Mouse (Mus musculus) megakaryocyte progenitor cell, adult 5-6 weeks (primary cell): ENCODE data around the gene Efna4. TPM values are rescaled to one million over a fixed set of nuclear protein-coding genes. Genes with fewer than 3 reads are reported as not detected.

Experiments used
- ATAC-seq: replicated peaks from 2 replicates; pipeline ENCODE4 v1.8.0; 2016; ENCODE audit warnings: mild to moderate bottlenecking, moderate TSS enrichment, inconsistent platforms; ENCODE audit not compliant: poor library complexity
- total RNA-seq, 2 experiments: library from RNA; stranded (forward) in 1 of 2; stranded (reverse) in 1 of 2; fragments of 157-497, 149-512 nt in 1 of 2; fragments of 200-1000 nt in 1 of 2; gene quantifications; 2 replicates each; pipeline versions ENCODE4 v1.2.3 to v1.2.4; 2015 to 2017

The Efna4 gene
- total RNA-seq, 2 experiments from 2014 or later = 0.64 TPM; not detected in 1

DNA sequence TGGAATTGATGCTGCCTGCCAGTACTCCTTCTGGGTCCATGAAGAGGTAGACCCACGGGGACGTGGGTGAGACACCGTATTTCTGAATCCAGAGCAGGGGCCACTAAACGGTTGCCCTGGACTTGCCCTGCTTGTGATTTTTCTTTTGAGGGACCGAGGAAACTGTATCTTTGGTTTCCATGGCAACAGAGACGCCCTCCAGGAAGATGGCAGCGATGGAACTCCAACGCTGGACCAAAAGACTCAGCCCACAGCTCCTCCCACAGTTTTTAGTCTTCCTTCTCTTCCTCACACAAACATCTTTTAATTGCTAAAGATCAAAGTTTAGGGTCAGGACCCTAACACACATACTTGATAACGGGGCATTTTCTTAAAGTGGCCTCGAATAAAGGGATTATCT, 5.8 kb downstream of the Efna4 start:
- no peak for ATAC-seq

DNA sequence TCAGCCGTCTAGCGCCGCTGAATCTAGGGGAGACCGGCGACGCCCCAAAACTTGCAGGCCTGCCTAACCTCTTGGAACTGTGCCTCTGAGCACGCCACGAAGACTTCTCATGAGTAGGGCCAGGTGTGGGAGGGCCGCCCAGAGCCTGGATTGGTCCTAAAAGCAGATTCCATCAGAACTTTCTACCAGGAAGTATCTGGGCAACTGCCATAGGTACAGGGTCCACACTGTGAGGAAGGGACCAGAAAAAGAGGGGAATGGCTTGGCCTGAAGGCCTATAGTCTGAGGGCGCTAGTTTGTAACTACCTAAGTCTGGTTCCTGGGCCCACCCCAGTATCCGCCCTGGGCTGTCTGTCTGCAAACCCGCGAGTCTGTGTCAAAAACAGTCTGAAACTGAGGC, 6.3 kb downstream of the Efna4 start:
- peak; percentile 55; the same call in 1 of the 2 replicates for ATAC-seq

DNA sequence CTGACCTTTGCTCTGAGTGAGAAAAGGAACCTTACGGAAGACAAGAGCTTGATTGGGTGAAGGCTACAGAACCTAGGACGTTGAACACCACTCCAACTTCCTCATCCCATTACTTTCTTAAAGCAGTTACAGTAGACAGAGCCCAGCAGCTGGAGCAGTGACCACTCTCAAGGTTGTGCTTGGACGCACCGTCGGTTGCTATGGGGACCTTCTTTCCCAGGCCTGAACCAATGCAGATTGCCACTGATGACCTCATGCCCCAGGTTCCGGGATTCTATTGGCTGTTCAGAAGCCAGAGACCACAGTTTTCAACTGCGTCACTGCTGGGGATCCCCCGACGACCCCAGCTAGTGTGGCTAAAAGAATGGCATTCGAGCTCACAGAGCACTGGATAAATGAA, 6.9 kb downstream of the Efna4 start:
- 0 out of 2 replicates have a peak, but pooled peaks have one; percentile 23 for ATAC-seq

DNA sequence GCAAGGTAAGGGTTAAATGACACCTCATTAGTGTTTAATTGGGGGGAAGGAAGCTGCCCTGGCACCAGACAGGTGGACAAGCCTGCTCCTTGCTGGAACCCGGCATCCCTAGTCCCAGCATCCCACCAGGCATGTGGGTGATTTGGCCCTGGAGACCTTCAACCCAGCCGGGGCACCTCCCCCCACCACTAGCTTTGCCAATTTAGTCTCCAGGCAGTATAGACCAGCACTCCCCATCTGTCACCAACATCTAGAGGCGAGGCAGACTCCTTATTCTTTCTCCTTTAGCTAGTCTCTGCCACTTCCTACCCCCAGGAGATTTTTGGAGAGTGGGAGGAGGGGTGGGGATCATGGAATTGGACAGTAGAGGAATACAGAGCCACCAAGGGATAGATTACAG, 7.5 kb downstream of the Efna4 start:
- ATAC-seq = no peak

DNA sequence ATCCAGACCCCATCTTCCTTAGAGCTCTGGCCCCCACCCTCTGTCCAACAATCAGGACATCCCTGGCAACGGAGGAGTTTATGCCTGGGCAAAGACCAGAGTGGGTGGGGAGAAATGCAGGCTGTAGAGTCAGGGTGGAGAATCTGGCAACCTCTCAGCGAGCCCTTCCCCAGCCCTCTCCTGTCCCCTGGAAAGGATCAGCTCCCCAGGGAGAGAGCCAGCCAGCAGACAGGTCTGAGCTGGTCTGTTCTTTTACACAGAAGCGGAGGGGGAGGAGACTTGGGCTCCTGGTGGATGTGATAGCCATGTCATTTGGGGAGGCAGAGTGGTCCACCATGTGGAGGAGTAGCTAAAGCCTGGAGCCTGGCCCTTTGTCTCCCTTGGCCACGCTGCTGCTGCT, 9.2 kb downstream of the Efna4 start:
- ATAC-seq = no peak

DNA sequence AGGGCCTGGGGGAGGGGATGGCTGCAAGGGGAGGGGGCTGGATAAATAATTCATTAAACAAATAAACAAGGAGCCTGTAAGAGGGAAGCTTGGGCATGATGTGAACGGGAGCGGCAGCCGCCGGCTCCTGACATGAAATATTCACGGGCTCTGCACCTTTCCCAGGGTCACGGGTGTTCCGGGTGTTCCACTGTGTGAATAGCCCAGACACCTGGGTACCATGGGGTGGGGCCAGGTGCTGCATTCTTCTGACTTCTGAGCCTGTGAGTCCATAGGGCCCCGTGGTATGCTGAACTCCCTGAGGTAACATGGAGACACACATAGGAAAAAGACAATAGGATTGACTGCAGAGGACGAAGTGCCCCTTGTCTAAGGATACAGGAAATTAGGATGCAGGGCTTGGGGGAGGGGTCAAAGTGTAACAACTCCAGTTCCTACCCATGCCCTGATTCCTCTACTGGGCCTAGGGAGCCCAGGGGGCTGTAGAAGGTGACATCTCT, 10.4 kb downstream of the Efna4 start:
- ATAC-seq = no peak

DNA sequence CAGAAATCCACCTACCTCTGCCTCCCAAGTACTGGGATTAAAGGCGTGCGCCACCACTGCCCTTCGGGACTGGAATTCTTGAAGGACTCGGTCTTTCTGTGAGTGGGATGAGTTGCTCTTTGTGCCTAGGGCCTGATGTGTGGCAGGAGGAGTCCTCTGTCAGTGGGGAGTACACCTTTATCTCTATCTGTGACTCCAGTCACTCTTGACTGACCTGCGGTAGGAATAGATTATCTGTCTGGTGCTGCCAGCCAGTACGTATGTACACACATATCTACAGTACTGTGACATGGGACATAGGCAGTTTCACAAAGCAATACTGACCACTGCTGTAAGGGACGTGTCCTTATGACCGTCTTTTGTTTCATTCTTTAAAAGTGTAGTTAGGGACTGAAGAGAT, 11.9 kb downstream of the Efna4 start:
- 0 out of 2 replicates have a peak, but pooled peaks have one; percentile 32 for ATAC-seq

DNA sequence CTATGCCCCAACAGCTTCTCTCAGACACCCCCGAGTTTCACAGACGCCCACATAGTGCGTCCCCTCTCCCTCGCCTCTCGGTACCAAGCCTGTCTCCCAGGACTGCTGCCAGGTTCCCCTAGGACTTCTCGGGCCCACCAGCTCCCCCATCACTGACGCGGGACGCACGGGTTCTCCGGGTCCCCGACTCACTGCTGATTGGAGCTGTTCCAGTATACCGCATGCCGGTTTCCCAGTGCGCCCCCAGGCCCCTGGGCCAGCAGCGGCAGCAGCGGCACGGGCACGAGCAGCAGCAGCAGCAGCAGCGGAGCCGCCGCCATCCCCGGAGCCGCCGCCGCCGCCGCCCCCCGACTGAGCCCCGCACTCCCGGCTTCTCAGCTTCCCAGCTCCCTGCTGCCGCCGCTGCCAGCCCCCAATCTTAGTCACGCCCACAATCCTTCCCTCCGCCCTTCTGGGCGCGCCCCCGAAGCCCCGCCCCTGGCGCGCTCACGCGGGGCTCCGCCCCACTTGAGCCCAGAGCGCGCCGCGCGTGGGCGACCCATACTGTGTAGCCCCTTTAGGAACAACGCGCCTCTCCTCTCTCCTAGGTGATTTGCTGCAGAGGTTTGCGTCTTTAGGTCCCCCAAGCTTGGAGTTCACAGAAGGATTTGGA, 15.2 kb downstream of the Efna4 start, which contains the start of gene Efna3:
TSS of gene Efna3 (minus strand) at position 452 of the 652 bp plus-strand sequence.
- ATAC-seq = peak; percentile 52

DNA sequence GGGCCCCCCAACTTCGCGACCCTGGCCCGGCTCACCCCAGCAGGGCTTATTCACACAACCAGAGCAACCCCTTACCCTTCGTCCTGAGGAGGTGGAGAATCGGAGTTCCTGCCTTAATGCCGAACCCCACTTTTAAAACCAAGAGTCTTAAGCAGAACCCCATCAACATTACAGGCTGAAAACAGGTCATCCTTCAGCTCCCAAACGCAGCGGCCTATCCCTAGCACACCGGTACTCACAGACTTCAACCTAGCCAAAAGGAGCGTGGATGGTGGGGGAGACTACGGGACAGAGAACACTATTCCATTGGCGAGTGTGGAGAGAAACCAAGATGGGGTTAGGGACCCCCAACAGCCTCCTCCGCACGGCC, 15.7 kb downstream of the Efna4 start:
- no peak for ATAC-seq

DNA sequence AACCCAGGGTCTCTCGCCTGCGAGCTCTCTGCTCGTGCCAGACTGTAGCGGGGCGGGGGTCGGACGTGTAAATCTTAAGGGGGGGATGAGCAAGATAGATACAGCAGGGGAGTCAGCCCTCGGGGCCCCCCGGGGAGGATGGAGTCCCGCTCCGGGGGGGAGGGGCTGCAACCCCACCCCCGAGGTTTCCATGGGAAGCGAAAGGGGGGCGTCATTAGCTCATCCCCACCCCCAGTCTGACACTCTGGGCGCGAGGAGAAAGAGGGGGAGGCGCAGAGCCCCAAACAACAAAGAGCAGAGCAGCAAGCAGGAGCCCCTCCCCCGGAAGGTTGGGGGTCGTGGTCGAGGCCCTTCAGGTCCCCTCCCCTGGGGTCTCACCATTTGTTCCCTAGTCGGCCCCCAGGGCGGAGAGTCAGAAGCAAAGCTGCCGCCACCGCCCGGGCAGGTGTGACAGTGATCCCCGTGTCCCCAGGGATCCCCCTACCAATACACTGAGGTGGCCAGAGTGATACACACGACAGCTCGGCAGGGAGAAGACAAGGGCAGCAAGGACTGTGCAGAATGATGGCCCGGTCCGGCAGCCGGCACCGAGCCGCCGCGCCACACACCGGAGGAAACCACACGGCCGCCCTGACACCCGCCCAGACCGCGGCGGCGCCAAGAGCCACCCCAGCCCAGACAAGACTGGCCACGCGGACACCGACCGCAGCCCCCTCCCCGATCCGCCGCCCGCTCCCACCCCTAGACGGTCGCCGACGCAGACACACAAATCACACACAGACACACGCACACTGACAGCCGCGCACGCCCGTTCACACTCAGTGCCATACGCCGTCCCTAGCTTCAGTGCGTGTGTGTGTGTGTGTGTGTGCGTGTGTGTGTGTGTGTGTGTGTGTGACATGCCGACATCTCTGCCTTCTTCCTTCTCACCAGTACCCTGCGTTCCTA, 16.4 kb downstream of the Efna4 start:
- ATAC-seq = no peak

DNA sequence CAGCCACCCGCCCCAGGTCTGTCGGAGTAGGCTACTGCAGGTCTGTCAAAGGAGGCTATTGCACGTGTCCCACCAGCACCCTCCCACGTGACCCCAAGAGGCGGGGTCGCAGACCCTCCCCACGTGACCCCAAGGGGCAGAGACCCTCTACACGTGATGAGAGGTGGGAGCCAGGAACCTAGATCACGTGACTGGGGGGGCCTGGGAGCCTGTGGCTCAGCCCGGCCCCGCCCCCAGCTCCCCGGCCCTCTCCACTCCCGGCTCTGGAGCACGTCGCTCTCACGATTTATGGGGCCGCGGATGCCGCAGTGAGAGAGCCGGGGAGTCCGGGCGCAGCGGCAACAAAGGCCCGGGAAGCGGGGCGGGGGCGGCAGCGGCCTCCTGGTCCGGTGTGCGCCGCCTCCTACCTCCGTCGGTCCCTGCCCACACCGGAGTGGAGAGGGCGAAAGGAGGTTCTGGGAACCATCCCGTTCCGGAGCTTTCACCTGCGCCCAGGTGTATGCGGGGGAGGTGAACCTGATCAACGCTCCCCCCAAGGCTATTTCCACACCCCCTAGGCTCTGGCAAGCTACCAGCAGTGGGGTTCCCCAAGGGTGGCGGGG, 17.1 kb downstream of the Efna4 start:
- ATAC-seq = no peak

DNA sequence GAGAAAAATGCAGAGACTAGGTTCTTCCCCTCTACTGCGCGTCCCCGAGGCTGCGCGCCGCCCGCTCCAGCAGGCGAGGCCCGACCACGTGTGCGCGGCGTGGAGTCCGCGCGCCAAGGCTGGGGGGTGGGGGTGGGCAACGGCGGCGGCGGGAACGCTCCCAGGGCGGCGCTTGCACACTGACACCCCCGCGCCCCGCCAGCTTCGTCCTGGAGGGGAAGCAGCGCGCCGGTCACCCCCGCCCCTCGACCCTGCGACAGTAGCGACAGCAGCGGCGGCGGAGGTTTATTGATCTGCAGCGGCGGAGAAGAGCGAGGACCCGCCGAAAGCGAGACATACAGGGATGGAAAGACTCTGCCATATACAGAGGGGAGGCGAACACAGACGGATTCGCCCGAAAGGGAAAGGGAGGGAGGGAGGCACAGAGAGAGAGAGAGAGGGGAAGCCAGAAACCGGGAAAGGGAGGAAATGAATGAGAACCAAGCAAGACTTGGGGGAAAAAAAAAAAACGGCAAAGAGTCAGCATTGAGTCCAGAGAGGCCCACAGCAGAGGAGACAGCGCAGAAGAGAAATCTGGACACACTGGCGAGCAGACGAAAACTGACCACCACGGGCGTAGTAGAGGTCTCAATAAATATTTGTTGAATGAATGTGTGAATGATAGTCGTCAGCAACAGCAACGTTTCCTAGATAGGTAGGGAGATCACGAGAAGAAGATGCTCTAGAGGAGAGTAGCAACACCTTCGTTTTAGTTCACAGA, 18.1 kb downstream of the Efna4 start:
- ATAC-seq = no peak

DNA sequence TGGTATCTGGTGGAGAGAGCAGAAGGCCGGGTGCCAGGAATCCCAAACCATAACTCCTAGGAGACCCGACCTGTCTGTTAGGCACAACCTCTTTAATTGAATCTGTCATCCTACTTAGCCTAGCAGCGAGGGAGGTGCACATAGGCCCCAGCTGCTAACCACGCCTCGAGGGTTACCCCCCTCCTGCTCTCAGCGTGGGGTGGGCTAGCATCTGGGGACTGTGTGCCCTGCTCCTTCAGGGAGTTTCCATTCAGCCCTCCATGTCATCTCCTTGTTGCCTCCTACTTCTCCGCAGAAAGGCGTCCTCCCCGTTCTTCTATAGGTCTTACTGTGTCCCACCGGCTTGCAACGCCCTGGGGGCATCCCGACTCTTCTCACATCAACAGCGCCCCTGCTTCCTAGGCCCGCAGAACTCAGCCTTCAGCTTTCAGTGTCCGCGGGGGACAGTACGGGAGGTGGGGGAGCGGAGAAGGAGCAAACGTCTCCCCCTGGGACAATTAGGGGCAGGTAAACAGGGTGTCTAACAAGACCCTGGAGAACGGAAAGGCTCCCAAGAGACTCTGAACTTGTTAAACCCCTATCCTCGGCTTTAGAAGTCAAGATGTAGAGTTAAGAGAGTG, 18.7 kb downstream of the Efna4 start:
- ATAC-seq = no peak

DNA sequence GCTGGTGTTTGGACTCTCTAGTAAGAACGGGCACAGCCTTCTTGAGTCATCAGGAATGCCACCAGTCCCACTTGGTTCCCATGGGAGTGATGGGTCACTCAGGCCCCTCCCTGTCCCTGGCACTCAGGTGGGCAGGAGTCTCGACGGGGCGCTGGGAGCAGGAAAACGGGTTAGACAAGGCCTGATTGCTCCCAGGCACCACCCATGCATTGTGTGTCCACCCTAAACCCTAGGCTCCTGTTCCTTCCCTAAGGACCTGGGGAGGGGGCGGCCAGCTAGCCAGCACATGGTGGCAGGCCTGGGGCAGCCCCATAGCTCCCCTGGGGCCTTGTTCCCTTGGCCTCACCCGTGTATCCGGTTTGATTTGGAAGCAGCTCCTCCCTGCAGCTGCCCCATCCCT, 19.5 kb downstream of the Efna4 start:
- no peak for ATAC-seq

DNA sequence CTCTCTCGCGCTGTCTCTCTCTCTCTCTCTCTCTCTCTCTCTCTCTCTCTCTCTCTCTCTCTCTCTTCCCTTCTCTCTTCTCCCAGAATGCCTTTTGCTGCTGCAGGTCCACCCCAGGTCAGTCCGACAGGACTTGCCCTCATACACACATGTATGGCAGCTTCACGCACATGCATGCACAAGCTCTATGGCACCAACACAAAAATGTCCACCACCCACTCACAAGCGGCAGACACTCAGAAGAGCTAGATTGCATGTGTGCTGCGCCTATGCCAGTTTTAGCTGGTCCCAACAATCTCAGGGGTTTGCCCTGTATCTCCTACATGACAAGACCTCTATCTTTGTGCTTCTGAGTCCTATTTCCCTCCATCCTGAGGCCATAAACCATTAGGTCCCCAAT, 20.6 kb downstream of the Efna4 start:
- no peak for ATAC-seq

DNA sequence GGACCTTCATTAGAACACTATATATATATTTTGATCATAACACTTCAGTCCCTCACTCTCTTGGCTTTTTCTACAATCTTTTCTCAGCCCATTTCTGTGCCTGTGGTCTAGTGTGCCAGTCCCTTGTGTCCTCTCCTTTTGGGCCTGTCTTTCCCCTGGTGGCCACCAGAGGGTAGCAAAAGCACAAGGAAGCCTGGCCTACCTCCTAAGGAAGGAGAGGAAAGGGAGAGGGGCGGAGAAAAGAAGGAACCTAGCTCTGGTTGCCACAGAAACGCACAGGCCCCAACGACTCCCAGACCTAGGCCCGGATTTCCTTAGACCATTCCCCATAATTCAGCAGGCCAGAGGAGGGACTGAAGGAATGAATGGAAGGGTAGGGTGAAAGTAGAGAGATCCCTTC, 21.0 kb downstream of the Efna4 start:
- peak; percentile 87 for ATAC-seq

DNA sequence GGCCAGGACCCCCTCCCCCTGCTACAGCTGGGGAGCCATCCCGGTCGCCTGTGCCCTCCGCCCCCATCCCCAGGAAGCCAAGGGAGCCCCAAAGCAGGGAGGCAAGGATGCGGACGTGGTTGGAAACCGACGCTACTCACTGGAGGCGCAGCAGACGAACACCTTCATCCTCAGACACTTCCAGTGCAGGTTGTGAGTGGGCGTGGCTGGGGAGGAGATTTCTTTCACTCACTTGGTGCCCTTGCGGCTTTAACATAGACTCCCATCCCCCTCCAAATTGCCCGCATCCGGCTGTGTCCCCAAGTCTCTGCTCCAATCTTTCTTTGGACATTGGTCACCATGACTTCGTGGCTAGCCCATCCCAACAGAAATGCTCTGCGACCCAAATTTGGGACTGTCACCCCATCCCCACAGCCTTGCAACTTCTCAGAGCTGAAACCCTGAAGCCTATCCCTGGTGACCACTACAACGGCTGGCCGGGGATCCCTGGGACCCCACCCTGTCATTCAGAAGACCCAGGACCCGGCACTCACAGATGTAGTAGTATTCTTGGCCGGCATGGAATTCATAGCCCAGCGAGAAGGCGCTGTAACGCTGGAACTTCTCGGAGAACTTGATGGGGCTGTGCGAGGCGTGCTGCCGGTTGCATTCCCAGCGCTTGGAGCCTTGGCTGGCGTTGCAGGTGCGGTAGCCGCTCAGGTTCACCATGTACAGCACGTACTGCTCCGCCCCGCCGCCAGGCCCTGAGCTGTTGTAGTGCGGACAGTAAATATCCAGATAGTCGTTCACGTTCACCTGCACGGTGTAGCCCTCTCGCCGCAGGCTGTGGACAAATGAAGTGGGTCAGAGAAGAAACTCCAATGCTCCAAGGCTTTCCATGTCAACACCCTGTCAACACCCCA, 21.6 kb downstream of the Efna4 start:
- no peak for ATAC-seq

DNA sequence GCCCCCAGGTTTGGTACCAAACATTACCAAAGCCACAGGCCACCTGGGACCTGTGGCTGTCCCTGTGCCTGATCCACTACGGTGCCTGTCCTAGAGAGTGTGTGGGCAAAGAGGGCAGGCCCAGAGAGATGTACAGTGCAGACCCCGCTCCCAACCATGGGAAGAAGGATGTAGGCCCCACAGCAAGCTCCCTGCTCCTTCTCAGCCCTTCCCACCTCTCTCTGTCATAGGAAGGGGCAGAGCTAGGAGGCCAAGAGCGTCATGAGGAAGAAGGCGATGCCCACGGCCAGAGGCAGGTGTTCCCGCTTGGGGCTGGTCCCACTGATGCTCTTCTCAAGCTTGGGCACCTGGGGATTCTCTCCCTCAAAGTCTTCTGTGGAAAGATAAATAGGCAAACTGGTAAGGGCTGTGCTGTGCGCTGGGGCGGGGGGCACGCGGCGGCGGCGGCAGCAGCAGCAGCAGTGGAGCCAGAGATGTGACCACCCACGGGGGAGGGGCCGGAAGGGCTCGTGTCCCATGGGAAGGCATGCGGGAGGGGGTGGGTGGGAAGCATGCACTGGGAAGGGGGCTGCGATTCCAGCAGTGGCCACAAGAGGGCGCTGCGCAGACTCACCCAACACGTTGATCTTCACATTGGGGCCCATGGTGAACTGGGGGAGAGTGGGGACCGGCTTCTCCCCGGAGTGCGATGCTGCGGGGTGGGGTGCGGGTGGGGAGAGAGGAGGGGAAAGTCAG, 22.5 kb downstream of the Efna4 start:
- ATAC-seq = peak; percentile 59

DNA sequence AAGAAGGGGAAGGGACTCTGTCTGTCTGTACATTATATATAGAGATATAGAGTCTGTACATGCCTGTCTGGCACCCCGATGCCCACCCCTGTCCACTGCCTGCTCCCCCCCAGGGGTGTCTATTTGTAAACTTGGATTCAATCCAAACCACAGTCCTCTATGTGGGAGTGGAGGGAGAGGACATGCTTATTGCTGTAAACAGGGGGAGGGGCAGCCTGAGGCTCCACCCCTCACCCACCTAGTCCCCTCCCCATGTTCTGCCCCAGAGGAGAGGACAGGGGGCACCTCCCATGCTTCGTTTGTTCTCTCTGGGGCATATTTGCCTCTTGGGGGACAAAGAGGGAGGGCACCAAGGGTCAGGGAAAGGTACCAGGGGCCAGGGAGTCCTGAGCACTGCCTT, 23.0 kb downstream of the Efna4 start:
- ATAC-seq = no peak
